In the genomic region with DNA sequence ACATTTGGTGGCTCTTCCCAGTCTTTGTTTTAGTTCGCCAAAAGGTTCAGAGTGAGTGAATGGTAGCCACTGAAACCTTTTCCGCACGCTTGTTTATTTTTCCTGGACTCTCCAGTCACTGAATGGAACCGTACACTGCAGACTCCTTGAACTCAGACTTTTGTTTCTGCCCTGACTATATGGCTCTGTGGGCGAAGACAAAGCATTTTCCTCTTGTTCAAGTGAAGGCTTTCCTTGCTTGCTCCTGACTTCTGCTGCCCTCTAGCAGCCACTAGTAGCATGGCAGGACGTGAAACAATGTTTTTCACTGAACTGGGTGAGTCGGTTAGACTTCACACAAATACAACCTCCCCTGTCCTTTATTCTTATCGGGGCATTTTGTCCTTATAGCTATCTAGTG, we compare ENCODE assay signal across 8 mouse cellular contexts.
A peak's percentile ranks its signal among the peaks of the same experiment; 100 is the strongest.
DNase-seq lines count a peak whose midpoint lies in the region; ATAC-seq and TF ChIP-seq lines count a peak whose summit lies in the region.

No protein-coding gene starts in this region.

- H3K9ac ChIP-seq in liver, postnatal 0 days (replicated peaks): no peak overlapping the region
- no peak overlapping the region for H3K9ac ChIP-seq in neural tube, embryonic 14.5 days (replicated peaks; ENCODE audit: low read depth, low read length)

- H3K4me1 ChIP-seq in liver, postnatal 0 days (ENCODE audit: insufficient read depth): no peaks in the 10 kb centered on the region
- H3K4me1 ChIP-seq in neural tube, embryonic 14.5 days (ENCODE audit: control insufficient read depth, insufficient read depth, low read length): no peaks in the 10 kb centered on the region

- WGBS in liver, postnatal 0 days (ENCODE audit: insufficient replicate concordance): 32% methylated on average over 8 of the region's 8 CpGs
- 23% methylated on average over 8 of the region's 8 CpGs for WGBS in neural tube, embryonic 14.5 days

- H3K36me3 ChIP-seq in liver, postnatal 0 days (replicated peaks; ENCODE audit: insufficient read depth, low read length): no peaks in the 10 kb centered on the region
- no peaks in the 10 kb centered on the region for H3K36me3 ChIP-seq in neural tube, embryonic 14.5 days (ENCODE audit: control insufficient read depth, insufficient read depth, low read length)

- H3K4me2 ChIP-seq in liver, postnatal 0 days (ENCODE audit: low read depth, low read length): no peak overlapping the region
- H3K4me2 ChIP-seq in neural tube, embryonic 14.5 days (ENCODE audit: low read depth, low read length): no peak overlapping the region

- no peak overlapping the region for H3K4me3 ChIP-seq in liver, postnatal 0 days (ENCODE audit: low read depth, low read length)
- H3K4me3 ChIP-seq in neural tube, embryonic 14.5 days (ENCODE audit: low read depth, low read length): no peak overlapping the region

- no peak for TF ChIP-seq EP300 in liver, postnatal 0 days (IDR thresholded peaks at IDR 0.05; ENCODE audit: low read depth)

- H3K27me3 ChIP-seq in liver, postnatal 0 days (ENCODE audit: insufficient read depth, low read length): no peaks in the 10 kb centered on the region
- H3K27me3 ChIP-seq in neural tube, embryonic 14.5 days (ENCODE audit: control insufficient read depth, insufficient read depth, low read length): no peaks in the 10 kb centered on the region

- peak; percentile 69 for DNase-seq in 416B (ENCODE audit: low read depth)
- DNase-seq in Muller cell, postnatal 12 days (ENCODE audit: inconsistent ontology term): peak; percentile 22
- peak; percentile 3 for DNase-seq in cerebellum, adult 8-10 months
- DNase-seq in kidney, postnatal 36 days: peak; percentile 39 to 66
- DNase-seq in liver, postnatal 0 days: peak; percentile 18
- peak; percentile 27 for DNase-seq in thymus, postnatal 4 days

- peak; percentile 94 for ATAC-seq in frontal cortex, adult (ENCODE audit: low TSS enrichment)
- peak; percentile 33; the same call in 1 of the 2 replicates for ATAC-seq in liver, postnatal 0 days
- peak; percentile 78 for ATAC-seq in neural tube, embryonic 14.5 days (ENCODE audit: low read depth)

- no peak overlapping the region for H3K27ac ChIP-seq in liver, postnatal 0 days (ENCODE audit: low read depth)
- H3K27ac ChIP-seq in neural tube, embryonic 14.5 days (ENCODE audit: low read depth, low read length): no peak overlapping the region

- TF ChIP-seq CTCF in liver, postnatal 0 days (IDR thresholded peaks at IDR 0.05; ENCODE audit: low read depth): peak; percentile 82

- H3K9me3 ChIP-seq in liver, postnatal 0 days (ENCODE audit: low read length): no peaks in the 10 kb centered on the region
- H3K9me3 ChIP-seq in neural tube, embryonic 14.5 days (ENCODE audit: control insufficient read depth, low read length): no peaks in the 10 kb centered on the region

Comparison
In these comparisons a context has a peak if more than half of its experiments do, and no peak if none do; other contexts are left out.
1. DNase-seq: peak in every context shown above with its lines; median percentile 69 in 416B; 52 in kidney, postnatal 36 days; 27 in thymus, postnatal 4 days; 22 in Muller cell, postnatal 12 days; 18 in liver, postnatal 0 days; 3 in cerebellum, adult 8-10 months.
2. ATAC-seq: peak in every context shown above with its lines; median percentile 94 in frontal cortex, adult; 78 in neural tube, embryonic 14.5 days; 33 in liver, postnatal 0 days.